9 mouse cellular contexts compared by ENCODE assay signal in genomic region chr7:62346269-62346668, GRCm38 (mm10). TPM values are rescaled to one million over a fixed set of nuclear protein-coding genes. Genes with fewer than 3 reads are reported as not detected.
DNase-seq lines count a peak whose midpoint lies in the region; ATAC-seq and TF ChIP-seq lines count a peak whose summit lies in the region.
"Had no signal": no experiment of that assay in that cellular context is flagged by ENCODE, and none has a peak within 500 bp of the region (broad histone marks: within the 10 kb centered on the region; RNA-seq: fewer than 3 reads in every experiment).

TSS of gene Ndn (plus strand) at chr7:62346569.

- no peaks in the 10 kb centered on the region for H3K27me3 ChIP-seq in liver, embryonic 11.5 days (replicated peaks; ENCODE audit: control insufficient read depth, insufficient read depth, low read length)
- no peaks in the 10 kb centered on the region for H3K27me3 ChIP-seq in liver, postnatal 0 days (ENCODE audit: insufficient read depth, low read length)
- H3K27me3 ChIP-seq in intestine, embryonic 16.5 days (replicated peaks; ENCODE audit: control insufficient read depth, insufficient read depth, low read length), result no peaks in the 10 kb centered on the region
- no peaks in the 10 kb centered on the region for H3K27me3 ChIP-seq in neural tube, embryonic 13.5 days
- H3K27me3 ChIP-seq in kidney, adult 2 months (replicated peaks; ENCODE audit: control insufficient read depth, insufficient read depth, low read length), result no peaks in the 10 kb centered on the region

- TF ChIP-seq POLR2A in embryonic fibroblast, embryonic 13.5 days (IDR thresholded peaks at IDR 0.05; ENCODE audit: low read depth, low read length), result no peak
- TF ChIP-seq POLR2A in kidney, adult 2 months (IDR thresholded peaks at IDR 0.05; ENCODE audit: low read depth, low read length), result no peak

- H3K36me3 ChIP-seq in liver, embryonic 11.5 days (ENCODE audit: control insufficient read depth, insufficient read depth, low read length), result no peaks in the 10 kb centered on the region
- no peaks in the 10 kb centered on the region for H3K36me3 ChIP-seq in liver, postnatal 0 days (replicated peaks; ENCODE audit: insufficient read depth, low read length)
- no peaks in the 10 kb centered on the region for H3K36me3 ChIP-seq in intestine, embryonic 16.5 days (ENCODE audit: control insufficient read depth, insufficient read depth, low read length)
- no peaks in the 10 kb centered on the region for H3K36me3 ChIP-seq in neural tube, embryonic 13.5 days
- H3K36me3 ChIP-seq in kidney, adult 2 months (ENCODE audit: control insufficient read depth, insufficient read depth, low read length), result no peaks in the 10 kb centered on the region

- no peak within 1 kb of the TSS for H3K9ac ChIP-seq in liver, embryonic 11.5 days (ENCODE audit: low read depth, low read length)
- no peak within 1 kb of the TSS for H3K9ac ChIP-seq in liver, postnatal 0 days (replicated peaks)
- no peak within 1 kb of the TSS for H3K9ac ChIP-seq in intestine, embryonic 16.5 days (ENCODE audit: low read depth, low read length)
- H3K9ac ChIP-seq in neural tube, embryonic 13.5 days, result no peak within 1 kb of the TSS

- H3K4me3 ChIP-seq in liver, embryonic 11.5 days (ENCODE audit: low read depth, low read length), result no peak within 1 kb of the TSS
- H3K4me3 ChIP-seq in liver, postnatal 0 days (ENCODE audit: low read depth, low read length), result no peak within 1 kb of the TSS
- H3K4me3 ChIP-seq in embryonic fibroblast, embryonic 13.5 days (ENCODE audit: insufficient read depth, low read length), result no peak within 1 kb of the TSS
- H3K4me3 ChIP-seq in intestine, embryonic 16.5 days (ENCODE audit: low read length), result no peak within 1 kb of the TSS
- no peak within 1 kb of the TSS for H3K4me3 ChIP-seq in neural tube, embryonic 13.5 days
- H3K4me3 ChIP-seq in kidney, adult 2 months (ENCODE audit: insufficient read depth, low read depth, low read length), result no peak within 1 kb of the TSS

- TF ChIP-seq CTCF in liver, postnatal 0 days (IDR thresholded peaks at IDR 0.05; ENCODE audit: low read depth), result no peak
- TF ChIP-seq CTCF in embryonic fibroblast, embryonic 13.5 days (IDR thresholded peaks at IDR 0.05; ENCODE audit: borderline replicate concordance, insufficient read depth, low read length), result no peak
- TF ChIP-seq CTCF in kidney, adult 2 months (conservative IDR thresholded peaks at IDR 0.05; ENCODE audit: insufficient read depth, insufficient read length, low read depth, low read length), result no peak

- H3K27ac ChIP-seq in liver, embryonic 11.5 days (ENCODE audit: low read depth, low read length), result no peak within 1 kb of the TSS
- H3K27ac ChIP-seq in liver, postnatal 0 days (ENCODE audit: low read depth), result no peak within 1 kb of the TSS
- H3K27ac ChIP-seq in embryonic fibroblast, embryonic 13.5 days (ENCODE audit: insufficient read depth, low read length), result no peak within 1 kb of the TSS
- no peak within 1 kb of the TSS for H3K27ac ChIP-seq in intestine, embryonic 16.5 days (ENCODE audit: low read length)
- no peak within 1 kb of the TSS for H3K27ac ChIP-seq in neural tube, embryonic 13.5 days (replicated peaks)
- no peak within 1 kb of the TSS for H3K27ac ChIP-seq in kidney, adult 2 months (ENCODE audit: insufficient read depth, low read depth, low read length)

- H3K9me3 ChIP-seq in liver, embryonic 11.5 days (ENCODE audit: control insufficient read depth, low read length), result no peaks in the 10 kb centered on the region
- H3K9me3 ChIP-seq in liver, postnatal 0 days (ENCODE audit: low read length), result no peaks in the 10 kb centered on the region
- H3K9me3 ChIP-seq in intestine, embryonic 16.5 days (ENCODE audit: control insufficient read depth, low read length), result no peaks in the 10 kb centered on the region
- H3K9me3 ChIP-seq in neural tube, embryonic 13.5 days, result 0 out of 2 replicates have a peak, but pooled peaks cover 7% of the 10 kb centered on the region

- no peak for TF ChIP-seq EP300 in liver, postnatal 0 days (IDR thresholded peaks at IDR 0.05; ENCODE audit: low read depth)

- H3K4me1 ChIP-seq in liver, embryonic 11.5 days (replicated peaks; ENCODE audit: control insufficient read depth, insufficient read depth, low read length), result no peaks in the 10 kb centered on the region
- H3K4me1 ChIP-seq in liver, postnatal 0 days (ENCODE audit: insufficient read depth), result no peaks in the 10 kb centered on the region
- no peaks in the 10 kb centered on the region for H3K4me1 ChIP-seq in embryonic fibroblast, embryonic 13.5 days (ENCODE audit: control insufficient read depth, insufficient read depth, low read length)
- no peaks in the 10 kb centered on the region for H3K4me1 ChIP-seq in intestine, embryonic 16.5 days (ENCODE audit: control insufficient read depth, insufficient read depth, low read length)
- H3K4me1 ChIP-seq in neural tube, embryonic 13.5 days (replicated peaks), result peaks cover 11% of the 10 kb centered on the region
- no peaks in the 10 kb centered on the region for H3K4me1 ChIP-seq in kidney, adult 2 months (ENCODE audit: control insufficient read depth, insufficient read depth, low read length)

- no peak within 1 kb of the TSS for H3K4me2 ChIP-seq in liver, embryonic 11.5 days
- H3K4me2 ChIP-seq in liver, postnatal 0 days (ENCODE audit: low read depth, low read length), result no peak within 1 kb of the TSS
- H3K4me2 ChIP-seq in intestine, embryonic 16.5 days (ENCODE audit: low read depth, low read length), result no peak within 1 kb of the TSS
- H3K4me2 ChIP-seq in neural tube, embryonic 13.5 days, result no peak within 1 kb of the TSS

- no peak for DNase-seq in liver, embryonic 11.5 days (ENCODE audit: low spot score)
- no peak for DNase-seq in liver, postnatal 0 days
- no peak for DNase-seq in kidney, adult 2 months
- DNase-seq in cerebellum, adult 9-10 months, result no peak
- DNase-seq: lung, postnatal 10 days had no signal

- no peak for ATAC-seq in liver, embryonic 11.5 days (replicated peaks; ENCODE audit: low FRiP score)
- no peak for ATAC-seq in liver, postnatal 0 days
- ATAC-seq in intestine, embryonic 16.5 days, result no peak
- ATAC-seq in neural tube, embryonic 13.5 days (ENCODE audit: low read depth), result no peak
- ATAC-seq in granulocyte monocyte progenitor cell, adult 5-6 weeks (replicated peaks; ENCODE audit: poor library complexity, severe bottlenecking), result no peak

- WGBS in liver, embryonic 11.5 days, result 36% methylated on average over 1 of the region's 1 CpGs
- WGBS in liver, postnatal 0 days (ENCODE audit: insufficient replicate concordance), result 32% methylated on average over 1 of the region's 1 CpGs
- WGBS in intestine, embryonic 16.5 days, result 47% methylated on average over 1 of the region's 1 CpGs
- WGBS in neural tube, embryonic 13.5 days, result 59% methylated on average over 1 of the region's 1 CpGs
- WGBS in kidney, adult 2 months, result 55% methylated on average over 1 of the region's 1 CpGs

RNA-seq across cellular contexts. Expression of gene Ndn, which starts in this region (rescaled TPM):
- 26.8 and 27.1 TPM in 2 replicates for polyA plus RNA-seq in liver, embryonic 11.5 days (2014; fragmentation: Nextera tagmentation; extraction: Ambion mirVana)
- 2.2 and 2.7 TPM in 2 replicates for polyA plus RNA-seq in liver, postnatal 0 days (2015; fragmentation: Nextera tagmentation; extraction: Ambion mirVana)
- 25.7 and 27.0 TPM in 2 replicates for polyA plus RNA-seq in embryonic fibroblast, embryonic 13.5 days (2011; ENCODE audit: insufficient read length, low read depth, missing spikeins)
- 48.6 and 52.0 TPM in 2 replicates for polyA plus RNA-seq in intestine, embryonic 16.5 days (2015; fragmentation: Nextera tagmentation; extraction: Ambion mirVana)
- polyA plus RNA-seq in neural tube, embryonic 13.5 days (2015; fragmentation: Nextera tagmentation; extraction: Ambion mirVana), result 320 and 343 TPM in 2 replicates
- not detected in 2 replicates for total RNA-seq in granulocyte monocyte progenitor cell, adult 5-6 weeks (2014; fragmentation: Nextera tagmentation)
- not detected in 2 replicates for total RNA-seq in granulocyte monocyte progenitor cell, adult 5-6 weeks (2017)
- polyA plus RNA-seq in kidney, adult 2 months (2012; rRNA removed), result 2.3 TPM in 2 replicates
